Mouse (Mus musculus) CH12.LX (cell line): ENCODE measurements at regions not wholly inside any gene's neighbourhood (a gene's known extent, or its start where the extent isn't known, plus 50 kb on each side); places are given as distances from the start of the nearest gene placed in this dataset.

Experiments used
- DNase-seq: peaks from one replicate; pipeline ENCODE4 v3.0.0-alpha.2; 2013; ENCODE audit errors: extremely low read depth
- H3K27ac ChIP-seq: 2 replicates; pipeline ENCODE4 v1.5.1; 2012; ENCODE audit warnings: low read depth, mild to moderate bottlenecking, control low read depth, moderate library complexity; ENCODE audit not compliant: insufficient read depth
- H3K27me3 ChIP-seq: replicated peaks from 2 replicates; pipeline ENCODE3; 2012; ENCODE audit warnings: inconsistent platforms
- H3K36me3 ChIP-seq, 2 experiments: replicated peaks in 1 of 2; 2 replicates each; pipeline versions ENCODE3 to v1.6.1; 2012; ENCODE audit warnings: inconsistent platforms in 1 of 2, low read length in 1 of 2, mild to moderate bottlenecking in 1 of 2, mixed read lengths in 1 of 2, moderate library complexity in 1 of 2; ENCODE audit not compliant: control insufficient read depth in 1 of 2, insufficient read depth in 1 of 2
- H3K4me1 ChIP-seq, 2 experiments: 2 replicates each; pipeline ENCODE4 v1.6.1; 2012; ENCODE audit warnings: inconsistent platforms in 1 of 2, moderate library complexity in 1 of 2; ENCODE audit not compliant: insufficient read depth in 2 of 2, control insufficient read depth in 1 of 2
- H3K4me2 ChIP-seq: 2 replicates; pipeline ENCODE4 v1.6.1; 2012; ENCODE audit warnings: low read depth, mild to moderate bottlenecking, control low read depth; ENCODE audit not compliant: poor library complexity, insufficient read depth, severe bottlenecking
- H3K4me3 ChIP-seq, 3 experiments: fragments of 150-350 bp in 1 of 3; sonication (generic) in 1 of 3; replicated peaks in 1 of 3; 2 replicates each; pipeline versions ENCODE3 to v1.5.1; 2011 to 2012; ENCODE audit warnings: low read depth in 2 of 3, low read length in 2 of 3, mild to moderate bottlenecking in 2 of 3, moderate library complexity in 2 of 3, control low read depth in 1 of 3, improper control_type of control experiment in 1 of 3, inconsistent platforms in 1 of 3, mixed read lengths in 1 of 3; ENCODE audit not compliant: poor library complexity in 1 of 3
- H3K79me2 ChIP-seq: replicated peaks from 2 replicates; pipeline ENCODE4 v1.6.1; 2012; ENCODE audit warnings: mild to moderate bottlenecking, moderate library complexity; ENCODE audit not compliant: control insufficient read depth, poor library complexity, insufficient read depth, severe bottlenecking; ENCODE audit errors: extremely low read depth
- H3K9ac ChIP-seq: 2 replicates; pipeline ENCODE4 v1.6.1; 2012; ENCODE audit warnings: low read depth, mild to moderate bottlenecking, control low read depth, moderate library complexity; ENCODE audit not compliant: insufficient read depth
- H3K9me3 ChIP-seq: replicated peaks from 2 replicates; pipeline ENCODE3; 2012; ENCODE audit warnings: low read length, inconsistent platforms, mixed read lengths
- CHD2 ChIP-seq: IDR thresholded peaks from 2 replicates; pipeline ENCODE4 v1.6.1; 2011; ENCODE audit warnings: low read length, improper control_type of control experiment
- CTCF ChIP-seq, 2 experiments: IDR thresholded peaks in 1 of 2; conservative IDR thresholded peaks in 1 of 2; 2 replicates each; pipeline ENCODE4 v1.5.1; 2011 to 2012; ENCODE audit warnings: low read depth in 2 of 2, low read length in 2 of 2, improper control_type of control experiment in 1 of 2, inconsistent platforms in 1 of 2, mild to moderate bottlenecking in 1 of 2, moderate library complexity in 1 of 2
- EP300 ChIP-seq: IDR thresholded peaks from 2 replicates; pipeline ENCODE4 v1.6.1; 2011; ENCODE audit warnings: low read length, improper control_type of control experiment
- ETS1 ChIP-seq: conservative IDR thresholded peaks from 2 replicates; pipeline ENCODE4 v1.6.1; 2012; ENCODE audit warnings: low read depth, mild to moderate bottlenecking, inconsistent platforms, low read length, improper control_type of control experiment, moderate library complexity
- GABPA ChIP-seq: IDR thresholded peaks from 2 replicates; pipeline ENCODE4 v1.6.1; 2012; ENCODE audit warnings: low read depth, low read length, improper control_type of control experiment, inconsistent platforms; ENCODE audit not compliant: insufficient replicate concordance
- HCFC1 ChIP-seq: IDR thresholded peaks from 2 replicates; pipeline ENCODE4 v1.6.1; 2012; ENCODE audit warnings: low read depth, mild to moderate bottlenecking, inconsistent platforms, low read length, improper control_type of control experiment
- KAT2A ChIP-seq: IDR thresholded peaks from 2 replicates; pipeline ENCODE4 v1.6.1; 2012; ENCODE audit warnings: low read length, improper control_type of control experiment, inconsistent platforms; ENCODE audit not compliant: insufficient replicate concordance
- MEF2A ChIP-seq: IDR thresholded peaks from 2 replicates; pipeline ENCODE4 v1.6.1; 2014; ENCODE audit warnings: low read depth, mild to moderate bottlenecking, inconsistent platforms, low read length, improper control_type of control experiment, borderline replicate concordance
- MXI1 ChIP-seq: IDR thresholded peaks from 2 replicates; pipeline ENCODE4 v1.6.1; 2011; ENCODE audit warnings: mild to moderate bottlenecking, low read depth, low read length, improper control_type of control experiment
- PAX5 ChIP-seq: IDR thresholded peaks from 2 replicates; pipeline ENCODE4 v1.6.1; 2012; ENCODE audit warnings: low read length, inconsistent platforms, mixed read lengths
- SMC3 ChIP-seq: IDR thresholded peaks from 2 replicates; pipeline ENCODE4 v1.6.1; 2011; ENCODE audit warnings: low read depth, low read length, improper control_type of control experiment
- UBTF ChIP-seq: IDR thresholded peaks from 2 replicates; pipeline ENCODE4 v1.6.1; 2012; ENCODE audit warnings: low read depth, mild to moderate bottlenecking, inconsistent platforms, low read length, improper control_type of control experiment, moderate library complexity
- ZC3H11A ChIP-seq: IDR thresholded peaks from 2 replicates; pipeline ENCODE4 v1.6.1; 2012; ENCODE audit warnings: low read depth, mild to moderate bottlenecking, inconsistent platforms, low read length, improper control_type of control experiment
- ZKSCAN1 ChIP-seq: IDR thresholded peaks from 2 replicates; pipeline ENCODE4 v1.6.1; 2012; ENCODE audit warnings: low read depth, inconsistent platforms, low read length, improper control_type of control experiment, borderline replicate concordance
- ZMIZ1 ChIP-seq: IDR thresholded peaks from 2 replicates; pipeline ENCODE4 v1.6.1; 2012; ENCODE audit warnings: low read depth, mild to moderate bottlenecking, inconsistent platforms, low read length, improper control_type of control experiment
- dilution Hi-C: fragments of 300-500 bp; cut with MboI; formaldehyde crosslinking; loops from 2 replicates; pipeline ENCODE4 v1.14.3; 2020; ENCODE audit warnings: low sequenced_read_pairs; ENCODE audit not compliant: extremely low pct_unique_long_range_greater_than_20kb, extremely low pct_ligation_motif_present
- in situ Hi-C: fragments of 300-500 bp; cut with MboI; formaldehyde crosslinking; loops from 3 replicates; pipeline ENCODE4 v1.14.3; 2019; ENCODE audit warnings: low sequenced_read_pairs, low pct_ligation_motif_present, low pct_unique_long_range_greater_than_20kb, mixed read lengths

DNA sequence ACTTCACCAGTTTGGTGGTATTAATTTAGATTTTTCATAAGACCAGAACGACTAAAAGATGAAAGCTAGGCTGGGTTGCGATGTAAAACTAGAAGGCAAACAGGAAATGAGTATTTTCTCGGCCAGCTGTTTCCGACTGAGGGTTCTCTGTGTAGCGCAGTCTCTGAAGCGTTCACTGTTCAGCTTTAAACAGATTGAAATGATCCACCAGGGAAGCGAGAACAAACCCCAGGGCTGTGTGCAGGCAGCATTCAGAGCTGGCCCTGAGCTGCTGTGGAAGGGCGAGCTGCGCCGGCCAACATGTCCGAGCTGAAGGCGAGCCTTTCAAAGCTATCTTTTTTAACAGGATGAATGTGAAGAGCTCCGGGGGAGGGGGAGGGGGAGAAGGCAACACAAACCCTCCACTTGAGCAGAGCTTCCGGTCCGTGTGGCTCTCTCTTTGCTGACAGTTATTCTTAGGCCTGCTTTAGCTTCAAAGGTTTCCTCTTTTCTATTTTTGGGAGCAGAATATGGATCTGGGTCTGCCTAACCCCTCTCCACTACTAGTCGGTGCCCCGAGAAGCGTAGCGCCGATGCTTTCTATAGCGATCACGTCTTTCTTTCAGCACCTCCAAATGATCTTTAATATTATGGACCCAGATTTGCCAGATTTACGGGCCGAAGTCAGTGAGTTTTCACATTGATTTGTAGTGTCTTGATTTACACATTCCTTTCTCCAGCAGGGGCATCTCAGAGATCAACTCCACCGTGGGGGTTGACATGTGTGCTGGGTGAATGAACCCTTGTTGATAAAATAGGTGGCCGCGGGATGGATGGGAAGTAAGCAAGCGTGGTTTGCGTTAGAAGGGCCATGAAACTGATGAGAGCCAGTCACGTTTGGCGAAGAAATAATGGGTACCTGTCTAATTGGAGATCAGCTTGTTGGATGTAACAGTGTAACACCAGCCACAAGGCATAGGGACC, 59.3 kb upstream of the Map3k1 start (continued):
- TF ChIP-seq PAX5 (no peak), MEF2A (peak; percentile 96), SMC3 (peak; percentile 3; the same call in 1 of the 2 replicates), HCFC1 (peak; percentile 64), GABPA (no peak), EP300 (peak; percentile 73), ZC3H11A (no peak), MXI1 (peak; percentile 57), CHD2 (peak; percentile 79; the same call in 1 of the 2 replicates), UBTF (no peak), ZMIZ1 (peak; percentile 79; the same call in 1 of the 2 replicates), ZKSCAN1 (no peak), ETS1 (peak; percentile 83), CTCF (conservative IDR thresholded peaks at IDR 0.05 in 1 of 2, IDR thresholded peaks at IDR 0.05 in 1 of 2; ENCODE audit: low read depth in 2 of 2, low read length in 2 of 2) (no peak)

DNA sequence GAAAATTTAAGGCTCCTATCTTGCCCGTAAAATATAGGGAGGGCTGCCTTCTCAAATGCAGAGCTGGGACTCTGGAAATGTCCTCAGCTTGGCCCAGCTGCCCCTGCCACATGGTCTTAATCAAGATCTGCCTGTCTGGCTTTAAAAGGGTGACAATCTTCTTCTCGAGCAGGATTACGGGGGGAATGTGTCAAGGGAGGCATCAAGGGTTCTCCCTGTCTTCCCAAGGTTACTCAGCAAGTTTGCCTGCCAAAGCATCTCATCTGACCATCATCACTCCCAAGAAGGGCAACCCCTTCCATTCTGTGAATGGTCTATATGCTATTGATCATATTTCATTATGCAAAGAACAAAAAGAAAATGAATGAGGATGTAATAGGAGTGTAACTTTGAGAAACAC, 60.2 kb upstream of the Map3k1 start:
- H3K27ac ChIP-seq, result peak overlapping the region; percentile 40; the same call in 1 of the 2 replicates
- peak overlapping the region in 2 of 3 experiments; percentile 58 to 64 for H3K4me3 ChIP-seq
- dilution Hi-C loops, result no loop called here

More for the DNA sequence above, 60.2 kb upstream of the Map3k1 start:
- H3K4me1 ChIP-seq, result peaks cover 2 to 18% of the 10 kb centered on the region in 2 experiments; a peak in 3 of 4 replicates
- in situ Hi-C loops, result no loop called here
- no peaks in the 10 kb centered on the region for H3K79me2 ChIP-seq
- TF ChIP-seq ZC3H11A, result no peak
- TF ChIP-seq ZMIZ1, result no peak
- TF ChIP-seq CTCF (conservative IDR thresholded peaks at IDR 0.05 in 1 of 2, IDR thresholded peaks at IDR 0.05 in 1 of 2; ENCODE audit: low read depth in 2 of 2, low read length in 2 of 2), result no peak
- TF ChIP-seq KAT2A, result no peak
- 0 out of 2 replicates have a peak, but pooled peaks have one; percentile 4 for TF ChIP-seq MXI1
- TF ChIP-seq EP300, result no peak
- peaks cover 0 to 18% of the 10 kb centered on the region in 2 experiments for H3K36me3 ChIP-seq
- H3K9ac ChIP-seq, result peak overlapping the region; percentile 87
- peak overlapping the region; percentile 65 for H3K4me2 ChIP-seq
- peak; percentile 7 for DNase-seq
- no peaks in the 10 kb centered on the region for H3K27me3 ChIP-seq
- H3K9me3 ChIP-seq, result peaks cover 11% of the 10 kb centered on the region
